16 mouse cellular contexts compared by ENCODE assay signal in genomic region chr11:52644081-52644768, GRCm38 (mm10).
DNase-seq lines count a peak whose midpoint lies in the region; ATAC-seq lines count a peak whose summit lies in the region.
"Had no signal": no experiment of that assay in that cellular context is flagged by ENCODE, and none has a peak within 500 bp of the region (broad histone marks: within the 10 kb centered on the region; RNA-seq: fewer than 3 reads in every experiment).

No protein-coding gene starts in this region.

- H3K27ac ChIP-seq in heart, embryonic 11.5 days (ENCODE audit: low read depth, low read length): no peak overlapping the region
- no peak overlapping the region for H3K27ac ChIP-seq in kidney, embryonic 14.5 days (ENCODE audit: low read depth, low read length)
- no peak overlapping the region for H3K27ac ChIP-seq in midbrain, embryonic 11.5 days (ENCODE audit: low read depth, low read length)
- no peak overlapping the region for H3K27ac ChIP-seq in midbrain, embryonic 13.5 days
- H3K27ac ChIP-seq: embryonic facial prominence, embryonic 15.5 days; forebrain, embryonic 15.5 days; lung, embryonic 15.5 days had no signal

- H3K4me1 ChIP-seq in heart, embryonic 11.5 days (ENCODE audit: control insufficient read depth, insufficient read depth, low read length): peaks cover 47% of the 10 kb centered on the region
- H3K4me1 ChIP-seq in kidney, embryonic 14.5 days (ENCODE audit: control insufficient read depth, insufficient read depth, low read length): peaks cover 24% of the 10 kb centered on the region
- H3K4me1 ChIP-seq in midbrain, embryonic 11.5 days (ENCODE audit: control insufficient read depth, insufficient read depth, low read length): peaks cover 31% of the 10 kb centered on the region
- H3K4me1 ChIP-seq in midbrain, embryonic 13.5 days (replicated peaks): peaks cover 42% of the 10 kb centered on the region

- H3K9ac ChIP-seq in heart, embryonic 11.5 days (ENCODE audit: low read depth, low read length): no peak overlapping the region
- H3K9ac ChIP-seq in kidney, embryonic 14.5 days (ENCODE audit: low read depth, low read length): no peak overlapping the region
- H3K9ac ChIP-seq in midbrain, embryonic 11.5 days (ENCODE audit: low read length): no peak overlapping the region
- H3K9ac ChIP-seq in midbrain, embryonic 13.5 days (replicated peaks): no peak overlapping the region
- H3K9ac ChIP-seq: embryonic facial prominence, embryonic 15.5 days; forebrain, embryonic 15.5 days; lung, embryonic 15.5 days had no signal

- H3K9me3 ChIP-seq in heart, embryonic 11.5 days (replicated peaks; ENCODE audit: control insufficient read depth, low read length): no peaks in the 10 kb centered on the region
- H3K9me3 ChIP-seq in kidney, embryonic 14.5 days (ENCODE audit: control insufficient read depth, low read length): no peaks in the 10 kb centered on the region
- H3K9me3 ChIP-seq in midbrain, embryonic 11.5 days (ENCODE audit: control insufficient read depth, low read length): no peaks in the 10 kb centered on the region
- H3K9me3 ChIP-seq in midbrain, embryonic 13.5 days: no peaks in the 10 kb centered on the region
- H3K9me3 ChIP-seq: embryonic facial prominence, embryonic 15.5 days; forebrain, embryonic 15.5 days; lung, embryonic 15.5 days had no signal

- WGBS in heart, embryonic 11.5 days (ENCODE audit: insufficient replicate concordance): 7% methylated on average over 6 of the region's 6 CpGs
- 15% methylated on average over 6 of the region's 6 CpGs for WGBS in kidney, embryonic 14.5 days
- WGBS in midbrain, embryonic 11.5 days: 15% methylated on average over 6 of the region's 6 CpGs
- WGBS in midbrain, embryonic 13.5 days: 17% methylated on average over 6 of the region's 6 CpGs

- DNase-seq in heart, adult 9 months (ENCODE audit: low spot score in 2 of 2): no peak
- DNase-seq in kidney, adult 11 months: no peak
- peak; percentile 91 for DNase-seq in midbrain, embryonic 11.5 days (ENCODE audit: low spot score, missing footprints)
- DNase-seq in ovary, postnatal 14 days (ENCODE audit: low spot score): no peak
- DNase-seq in lung, postnatal 10 days: no peak
- DNase-seq: adrenal gland, postnatal 25 days; B cell, adult 2 months; cerebellum, postnatal 25 days; gastrocnemius, postnatal 14 days; spleen, adult 18-20 months had no signal

- H3K36me3 ChIP-seq in heart, embryonic 11.5 days (ENCODE audit: control insufficient read depth, insufficient read depth, low read length): no peaks in the 10 kb centered on the region
- no peaks in the 10 kb centered on the region for H3K36me3 ChIP-seq in kidney, embryonic 14.5 days (ENCODE audit: control insufficient read depth, insufficient read depth, low read length)
- no peaks in the 10 kb centered on the region for H3K36me3 ChIP-seq in midbrain, embryonic 11.5 days (ENCODE audit: control insufficient read depth, insufficient read depth, low read length)
- H3K36me3 ChIP-seq in midbrain, embryonic 13.5 days: no peaks in the 10 kb centered on the region
- H3K36me3 ChIP-seq: embryonic facial prominence, embryonic 15.5 days; forebrain, embryonic 15.5 days; lung, embryonic 15.5 days had no signal

- peaks cover 3% of the 10 kb centered on the region for H3K27me3 ChIP-seq in heart, embryonic 11.5 days (ENCODE audit: control insufficient read depth, insufficient read depth, low read length)
- peaks cover 4% of the 10 kb centered on the region; the same call in 1 of the 2 replicates for H3K27me3 ChIP-seq in kidney, embryonic 14.5 days (ENCODE audit: control insufficient read depth, insufficient read depth, low read length)
- H3K27me3 ChIP-seq in midbrain, embryonic 11.5 days (ENCODE audit: control insufficient read depth, insufficient read depth, low read length): no peaks in the 10 kb centered on the region
- H3K27me3 ChIP-seq in midbrain, embryonic 13.5 days: peaks cover 3% of the 10 kb centered on the region; the same call in 1 of the 2 replicates
- H3K27me3 ChIP-seq: forebrain, embryonic 15.5 days had no signal

- H3K4me3 ChIP-seq in heart, embryonic 11.5 days (ENCODE audit: low read depth, low read length): no peak overlapping the region
- H3K4me3 ChIP-seq in kidney, embryonic 14.5 days (ENCODE audit: low read length): no peak overlapping the region
- no peak overlapping the region for H3K4me3 ChIP-seq in midbrain, embryonic 11.5 days (ENCODE audit: low read depth, low read length)
- no peak overlapping the region for H3K4me3 ChIP-seq in midbrain, embryonic 13.5 days (replicated peaks)
- H3K4me3 ChIP-seq: embryonic facial prominence, embryonic 15.5 days; forebrain, embryonic 15.5 days; lung, embryonic 15.5 days had no signal

- no peak for ATAC-seq in heart, embryonic 11.5 days (replicated peaks; ENCODE audit: insufficient number of reproducible peaks, low FRiP score, low TSS enrichment)
- no peak for ATAC-seq in kidney, embryonic 14.5 days (ENCODE audit: low FRiP score, low TSS enrichment)
- ATAC-seq in midbrain, embryonic 11.5 days (ENCODE audit: low FRiP score): no peak
- ATAC-seq in midbrain, embryonic 13.5 days: no peak
- ATAC-seq: forebrain, embryonic 15.5 days had no signal

- H3K4me2 ChIP-seq in heart, embryonic 11.5 days: 0 out of 2 replicates have a peak overlapping the region, but pooled peaks have one; percentile 7
- peak overlapping the region; percentile 8; the same call in 1 of the 2 replicates for H3K4me2 ChIP-seq in kidney, embryonic 14.5 days (replicated peaks; ENCODE audit: low read depth, low read length)
- H3K4me2 ChIP-seq in midbrain, embryonic 11.5 days: no peak overlapping the region
- H3K4me2 ChIP-seq in midbrain, embryonic 13.5 days (replicated peaks): no peak overlapping the region
- H3K4me2 ChIP-seq: embryonic facial prominence, embryonic 15.5 days; forebrain, embryonic 15.5 days; lung, embryonic 15.5 days had no signal

Comparison
In these comparisons a context has a peak if more than half of its experiments do, and no peak if none do; other contexts are left out.
1. H3K4me2 ChIP-seq: peak in heart, embryonic 11.5 days (single experiment) and kidney, embryonic 14.5 days (single experiment); none in midbrain, embryonic 11.5 days (single experiment) and midbrain, embryonic 13.5 days (single experiment).